Mouse (Mus musculus): Measurements from ENCODE around the gene Krtap3-3. TPM values are rescaled to one million over a fixed set of nuclear protein-coding genes. Genes with fewer than 3 reads are reported as not detected.

Gene Krtap3-3
- total RNA-seq, 2 experiments from 2014 or later, result not detected

Other genes starting within 250 kb of the Krtap3-3 start
- not detected for gene Krt25, start 227.9 kb downstream of the Krtap3-3 start, total RNA-seq (2021)
- gene Krt26, start 212.9 kb downstream of the Krtap3-3 start, total RNA-seq (2021), result under 1 TPM in 1 of 2 experiments, not detected in 1; 0.14 TPM
- not detected for gene Krt27, start 199.8 kb downstream of the Krtap3-3 start, total RNA-seq (2021)
- gene Krt28, start 176.0 kb downstream of the Krtap3-3 start, total RNA-seq (2021), result under 1 TPM; 0.32 to 0.45 TPM
- gene Krt10, start 161.5 kb downstream of the Krtap3-3 start, total RNA-seq (2021), result 10 to 100 TPM; 13.0 to 14.4 TPM
- gene Krt12, start 128.6 kb downstream of the Krtap3-3 start, total RNA-seq (2021), result 1 to 10 TPM; 1.1 to 1.5 TPM
- gene Krt20, start 112.7 kb downstream of the Krtap3-3 start, total RNA-seq (2021), result not detected
- not detected for gene Krt23, start 57.7 kb downstream of the Krtap3-3 start, total RNA-seq (2021)
- not detected for gene Krt39, start 29.5 kb downstream of the Krtap3-3 start, total RNA-seq (2021)
- not detected for gene Krt40, start 7.7 kb downstream of the Krtap3-3 start, total RNA-seq (2021)
- gene Krtap3-2, start 6.0 kb upstream of the Krtap3-3 start, total RNA-seq (2021), result not detected
- gene Gm11939, start 8.6 kb upstream of the Krtap3-3 start, total RNA-seq (2021), result not detected
- not detected for gene Krtap3-1, start 15.8 kb upstream of the Krtap3-3 start, total RNA-seq (2021)
- not detected for gene Krtap1-5, start 30.2 kb upstream of the Krtap3-3 start, total RNA-seq (2021)
- gene Krtap1-4, start 32.8 kb upstream of the Krtap3-3 start, total RNA-seq (2021), result not detected
- not detected for gene Krtap1-3, start 40.5 kb upstream of the Krtap3-3 start, total RNA-seq (2021)
- gene Krtap9-3, start 47.2 kb upstream of the Krtap3-3 start, total RNA-seq (2021), result not detected
- not detected for gene Gm11938, start 52.4 kb upstream of the Krtap3-3 start, total RNA-seq (2021)
- not detected for gene Gm11937, start 59.3 kb upstream of the Krtap3-3 start, total RNA-seq (2021)
- not detected for gene Krtap2-4, start 64.0 kb upstream of the Krtap3-3 start, total RNA-seq (2021)
- not detected for gene Gm11562, start 69.6 kb upstream of the Krtap3-3 start, total RNA-seq (2021)
- gene Krtap4-1, start 77.4 kb upstream of the Krtap3-3 start, total RNA-seq (2021), result not detected
- gene Krtap4-2, start 84.2 kb upstream of the Krtap3-3 start, total RNA-seq (2021), result not detected
- not detected for gene Krtap4-7, start 93.2 kb upstream of the Krtap3-3 start, total RNA-seq (2021)
- gene Gm11555, start 99.4 kb upstream of the Krtap3-3 start, total RNA-seq (2021), result not detected
- gene Gm11563, start 108.1 kb upstream of the Krtap3-3 start, total RNA-seq (2021), result not detected
- gene Krtap4-6, start 115.1 kb upstream of the Krtap3-3 start, total RNA-seq (2021), result not detected
- not detected for gene Gm14190, start 139.9 kb upstream of the Krtap3-3 start, total RNA-seq (2021)
- not detected for gene Gm14180, start 183.4 kb upstream of the Krtap3-3 start, total RNA-seq (2021)
- gene Gm11595, start 222.0 kb upstream of the Krtap3-3 start, total RNA-seq (2021), result not detected
- gene Krtap4-8, start 229.8 kb upstream of the Krtap3-3 start, total RNA-seq (2021), result not detected
- not detected for gene Krtap4-9, start 234.3 kb upstream of the Krtap3-3 start, total RNA-seq (2021)
- not detected for gene Gm11596, start 242.6 kb upstream of the Krtap3-3 start, total RNA-seq (2021)
- gene Gm11569, start 248.1 kb upstream of the Krtap3-3 start, total RNA-seq (2021), result not detected